9 mouse cellular contexts compared by ENCODE assay signal in genomic region chr5:120626399-120626798, GRCm38 (mm10). TPM values are rescaled to one million over a fixed set of nuclear protein-coding genes. Genes with fewer than 3 reads are reported as not detected.
DNase-seq lines count a peak whose midpoint lies in the region; ATAC-seq lines count a peak whose summit lies in the region.
"Had no signal": no experiment of that assay in that cellular context is flagged by ENCODE, and none has a peak within 500 bp of the region (broad histone marks: within the 10 kb centered on the region; RNA-seq: fewer than 3 reads in every experiment).

No protein-coding gene starts in this region.

- H3K9ac ChIP-seq in forebrain, embryonic 13.5 days: no peak overlapping the region
- no peak overlapping the region for H3K9ac ChIP-seq in liver, embryonic 12.5 days

- H3K4me1 ChIP-seq in forebrain, embryonic 10.5 days: peaks cover 18% of the 10 kb centered on the region
- peaks cover 4% of the 10 kb centered on the region; the same call in 1 of the 2 replicates for H3K4me1 ChIP-seq in forebrain, embryonic 13.5 days
- H3K4me1 ChIP-seq in liver, embryonic 12.5 days: peaks cover 15% of the 10 kb centered on the region; the same call in 1 of the 2 replicates

- WGBS in forebrain, embryonic 10.5 days: 24% methylated on average over 19 of the region's 19 CpGs
- WGBS in forebrain, embryonic 13.5 days: 20% methylated on average over 19 of the region's 19 CpGs
- WGBS in liver, embryonic 12.5 days (ENCODE audit: insufficient replicate concordance): 54% methylated on average over 19 of the region's 19 CpGs

- intact Hi-C loops in gastrocnemius, postnatal 36 days (cut with DNase I): no loop called here

- no peaks in the 10 kb centered on the region; the same call in 1 of the 2 replicates for H3K9me3 ChIP-seq in forebrain, embryonic 10.5 days
- no peaks in the 10 kb centered on the region for H3K9me3 ChIP-seq in forebrain, embryonic 13.5 days (replicated peaks)
- H3K9me3 ChIP-seq in liver, embryonic 12.5 days (replicated peaks): no peaks in the 10 kb centered on the region

- no peak overlapping the region for H3K4me2 ChIP-seq in forebrain, embryonic 13.5 days
- no peak overlapping the region for H3K4me2 ChIP-seq in liver, embryonic 12.5 days

- peaks cover 20% of the 10 kb centered on the region for H3K27me3 ChIP-seq in forebrain, embryonic 10.5 days (ENCODE audit: poor library complexity, severe bottlenecking)
- H3K27me3 ChIP-seq in forebrain, embryonic 13.5 days: peaks cover 3% of the 10 kb centered on the region
- peaks cover 25% of the 10 kb centered on the region for H3K27me3 ChIP-seq in liver, embryonic 12.5 days (replicated peaks)

- H3K36me3 ChIP-seq in forebrain, embryonic 10.5 days (replicated peaks): peaks cover 76% of the 10 kb centered on the region
- peaks cover 70% of the 10 kb centered on the region for H3K36me3 ChIP-seq in forebrain, embryonic 13.5 days (ENCODE audit: poor library complexity, severe bottlenecking)
- peaks cover 68% of the 10 kb centered on the region for H3K36me3 ChIP-seq in liver, embryonic 12.5 days

- DNase-seq in forebrain, embryonic 10.5 days (ENCODE audit: extremely low spot score, low spot score): peak; percentile 75
- peak; percentile 57 for DNase-seq in thymus, postnatal 14 days
- DNase-seq in thymus, postnatal 10 days (ENCODE audit: low spot score in 2 of 2): no peak
- DNase-seq in thymus, postnatal 4 days: peak; percentile 74
- no peak for DNase-seq in urinary bladder, postnatal 25 days (ENCODE audit: low spot score)
- DNase-seq in gastrocnemius, postnatal 36 days: no peak
- DNase-seq: cerebellum, adult 11 months had no signal

- no peak overlapping the region for H3K4me3 ChIP-seq in forebrain, embryonic 10.5 days
- no peak overlapping the region for H3K4me3 ChIP-seq in forebrain, embryonic 13.5 days
- H3K4me3 ChIP-seq in liver, embryonic 12.5 days: no peak overlapping the region

- no peak for ATAC-seq in forebrain, embryonic 13.5 days
- ATAC-seq in liver, embryonic 12.5 days: peak; percentile 72

- H3K27ac ChIP-seq in forebrain, embryonic 10.5 days: no peak overlapping the region
- H3K27ac ChIP-seq in forebrain, embryonic 13.5 days: no peak overlapping the region
- no peak overlapping the region for H3K27ac ChIP-seq in liver, embryonic 12.5 days

RNA-seq across cellular contexts. Expression of gene Cfap73, which starts 7.6 kb away (rescaled TPM):
- not detected in 2 replicates for polyA plus RNA-seq in forebrain, embryonic 10.5 days (2016; fragmentation: Nextera tagmentation; extraction: Ambion mirVana)
- polyA plus RNA-seq in forebrain, embryonic 13.5 days (2015; fragmentation: Nextera tagmentation; extraction: Ambion mirVana): 0.65 TPM in 1 of 2 replicates, not detected in the other
- not detected in 2 replicates for polyA plus RNA-seq in liver, embryonic 12.5 days (2016; fragmentation: Nextera tagmentation; extraction: Ambion mirVana)
- total RNA-seq in gastrocnemius, postnatal 36 days (2021): not detected

RNA-seq across cellular contexts. Expression of gene Ddx54, which starts 13.9 kb away (rescaled TPM):
- 63.3 and 64.1 TPM in 2 replicates for polyA plus RNA-seq in forebrain, embryonic 10.5 days (2016; fragmentation: Nextera tagmentation; extraction: Ambion mirVana)
- polyA plus RNA-seq in forebrain, embryonic 13.5 days (2015; fragmentation: Nextera tagmentation; extraction: Ambion mirVana): 45.3 and 48.0 TPM in 2 replicates
- polyA plus RNA-seq in liver, embryonic 12.5 days (2016; fragmentation: Nextera tagmentation; extraction: Ambion mirVana): 35.0 and 36.3 TPM in 2 replicates
- 10 to 100 TPM; 15.8 to 17.7 TPM for total RNA-seq in gastrocnemius, postnatal 36 days (2021)

RNA-seq across cellular contexts. Expression of gene Rita1, which starts 14.0 kb away (rescaled TPM):
- polyA plus RNA-seq in forebrain, embryonic 10.5 days (2016; fragmentation: Nextera tagmentation; extraction: Ambion mirVana): 16.5 and 17.8 TPM in 2 replicates
- 19.0 TPM in 2 replicates for polyA plus RNA-seq in forebrain, embryonic 13.5 days (2015; fragmentation: Nextera tagmentation; extraction: Ambion mirVana)
- polyA plus RNA-seq in liver, embryonic 12.5 days (2016; fragmentation: Nextera tagmentation; extraction: Ambion mirVana): 7.3 and 8.4 TPM in 2 replicates
- 1 to 10 TPM; 5.6 to 6.8 TPM for total RNA-seq in gastrocnemius, postnatal 36 days (2021)

RNA-seq across cellular contexts. Expression of gene Rasal1, which starts 22.2 kb away (rescaled TPM):
- polyA plus RNA-seq in forebrain, embryonic 10.5 days (2016; fragmentation: Nextera tagmentation; extraction: Ambion mirVana): 0.21 and 0.24 TPM in 2 replicates
- 0.27 and 0.79 TPM in 2 replicates for polyA plus RNA-seq in forebrain, embryonic 13.5 days (2015; fragmentation: Nextera tagmentation; extraction: Ambion mirVana)
- polyA plus RNA-seq in liver, embryonic 12.5 days (2016; fragmentation: Nextera tagmentation; extraction: Ambion mirVana): 0.19 and 0.20 TPM in 2 replicates
- not detected for total RNA-seq in gastrocnemius, postnatal 36 days (2021)

RNA-seq across cellular contexts. Expression of gene Iqcd, which starts 37.6 kb away (rescaled TPM):
- 0.37 and 0.84 TPM in 2 replicates for polyA plus RNA-seq in forebrain, embryonic 10.5 days (2016; fragmentation: Nextera tagmentation; extraction: Ambion mirVana)
- polyA plus RNA-seq in forebrain, embryonic 13.5 days (2015; fragmentation: Nextera tagmentation; extraction: Ambion mirVana): 1.1 and 2.3 TPM in 2 replicates
- polyA plus RNA-seq in liver, embryonic 12.5 days (2016; fragmentation: Nextera tagmentation; extraction: Ambion mirVana): 2.0 and 2.1 TPM in 2 replicates
- total RNA-seq in gastrocnemius, postnatal 36 days (2021): under 1 TPM in 1 of 2 experiments, not detected in 1; 0.15 TPM

Comparison
In these comparisons a context has a peak if more than half of its experiments do, and no peak if none do; other contexts are left out.
1. DNase-seq: peak in forebrain, embryonic 10.5 days (single experiment), thymus, postnatal 14 days (single experiment) and thymus, postnatal 4 days (single experiment); none in thymus, postnatal 10 days (0 of 2), urinary bladder, postnatal 25 days (single experiment) and gastrocnemius, postnatal 36 days (0 of 2).